Mouse (Mus musculus) ZHBTc4 (cell line): ENCODE data around the gene Cylc2.

Experiments used
- DNase-seq: peaks from one replicate; pipeline ENCODE4 v3.0.0-alpha.2; 2011; ENCODE audit warnings: low read depth, low spot score

The Cylc2 gene

DNA sequence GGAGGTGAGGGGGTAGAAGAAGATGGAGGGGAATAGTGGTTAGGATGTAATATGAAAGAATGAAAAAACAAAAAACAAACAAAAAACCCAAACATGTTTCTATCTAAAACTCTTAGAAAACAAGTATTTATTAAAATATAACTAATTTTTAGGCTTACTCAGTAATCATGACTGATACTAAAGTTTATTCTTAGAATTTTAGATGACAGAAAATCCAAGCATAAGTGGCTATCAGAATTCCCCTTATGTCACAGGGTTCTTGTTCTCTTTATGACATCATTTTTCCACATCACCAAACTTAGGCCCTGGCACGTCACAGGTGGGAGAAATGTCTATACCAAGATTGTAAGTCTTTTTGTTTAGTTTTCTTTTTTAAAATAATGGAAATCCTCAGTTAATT, at the start of gene Cylc2:
Cylc2 (plus strand) TSS at position 301 of the 400 bp plus-strand sequence.
- no peak for DNase-seq
